In genomic region chr8:34614031-34614526, GRCm38 (mm10) we compare ENCODE assay signal across 12 mouse cellular contexts.
DNase-seq lines count a peak whose midpoint lies in the region; ATAC-seq and TF ChIP-seq lines count a peak whose summit lies in the region.
"Had no signal": no experiment of that assay in that cellular context is flagged by ENCODE, and none has a peak within 500 bp of the region (broad histone marks: within the 10 kb centered on the region; RNA-seq: fewer than 3 reads in every experiment).

No protein-coding gene starts in this region.

- peaks cover 6% of the 10 kb centered on the region; the same call in 1 of the 2 replicates for H3K4me1 ChIP-seq in forebrain, embryonic 15.5 days
- peaks cover 4% of the 10 kb centered on the region; the same call in 1 of the 2 replicates for H3K4me1 ChIP-seq in forebrain, embryonic 12.5 days
- H3K4me1 ChIP-seq in thymus, adult 2 months (replicated peaks; ENCODE audit: control insufficient read depth, insufficient read depth, low read length) = peaks cover 26% of the 10 kb centered on the region

- WGBS in forebrain, embryonic 15.5 days = 51% methylated on average over 10 of the region's 10 CpGs
- WGBS in forebrain, embryonic 12.5 days = 67% methylated on average over 10 of the region's 10 CpGs
- 61% methylated on average over 10 of the region's 10 CpGs for WGBS in thymus, adult 2 months

- ATAC-seq in forebrain, embryonic 15.5 days (replicated peaks) = 0 out of 2 replicates have a peak, but pooled peaks have one; percentile 32
- no peak for ATAC-seq in forebrain, embryonic 12.5 days (ENCODE audit: low FRiP score)

- no peaks in the 10 kb centered on the region for H3K27me3 ChIP-seq in forebrain, embryonic 15.5 days
- no peaks in the 10 kb centered on the region; the same call in 1 of the 2 replicates for H3K27me3 ChIP-seq in forebrain, embryonic 12.5 days
- no peaks in the 10 kb centered on the region for H3K27me3 ChIP-seq in thymus, adult 2 months (ENCODE audit: control insufficient read depth, insufficient read depth, low read length)
- H3K27me3 ChIP-seq: embryonic facial prominence, embryonic 13.5 days had no signal

- H3K4me3 ChIP-seq in forebrain, embryonic 15.5 days = no peak overlapping the region
- H3K4me3 ChIP-seq in forebrain, embryonic 12.5 days (replicated peaks) = no peak overlapping the region
- no peak overlapping the region for H3K4me3 ChIP-seq in thymus, adult 2 months (ENCODE audit: control insufficient read depth, insufficient read depth, low read length)
- H3K4me3 ChIP-seq: embryonic facial prominence, embryonic 13.5 days; left cerebral cortex, adult 2 months had no signal

- TF ChIP-seq POLR2A in thymus, adult 2 months (IDR thresholded peaks at IDR 0.05; ENCODE audit: control insufficient read depth, extremely low read depth, insufficient read depth, low read length, poor library complexity) = no peak

- no peaks in the 10 kb centered on the region for H3K9me3 ChIP-seq in forebrain, embryonic 15.5 days
- H3K9me3 ChIP-seq in forebrain, embryonic 12.5 days = no peaks in the 10 kb centered on the region
- H3K9me3 ChIP-seq: embryonic facial prominence, embryonic 13.5 days had no signal

- H3K9ac ChIP-seq in forebrain, embryonic 15.5 days (replicated peaks) = no peak overlapping the region
- H3K9ac ChIP-seq in forebrain, embryonic 12.5 days = no peak overlapping the region
- H3K9ac ChIP-seq: embryonic facial prominence, embryonic 13.5 days; lung, embryonic 14.5 days had no signal

- no peak overlapping the region for H3K27ac ChIP-seq in forebrain, embryonic 15.5 days (replicated peaks)
- H3K27ac ChIP-seq in forebrain, embryonic 12.5 days = no peak overlapping the region
- H3K27ac ChIP-seq in thymus, adult 2 months (ENCODE audit: control insufficient read depth, insufficient read depth, low read length) = peak overlapping the region; percentile 91
- H3K27ac ChIP-seq: embryonic facial prominence, embryonic 13.5 days; left cerebral cortex, adult 2 months had no signal

- TF ChIP-seq CTCF in thymus, adult 2 months (IDR thresholded peaks at IDR 0.05; ENCODE audit: borderline replicate concordance, control insufficient read depth, extremely low read depth, insufficient read depth, low read length, poor library complexity) = no peak

- H3K4me2 ChIP-seq in forebrain, embryonic 15.5 days (replicated peaks) = no peak overlapping the region
- no peak overlapping the region for H3K4me2 ChIP-seq in forebrain, embryonic 12.5 days
- H3K4me2 ChIP-seq: embryonic facial prominence, embryonic 13.5 days; lung, embryonic 14.5 days had no signal

- H3K36me3 ChIP-seq in forebrain, embryonic 15.5 days = no peaks in the 10 kb centered on the region
- H3K36me3 ChIP-seq in forebrain, embryonic 12.5 days (replicated peaks) = no peaks in the 10 kb centered on the region
- no peaks in the 10 kb centered on the region for H3K36me3 ChIP-seq in thymus, adult 2 months (ENCODE audit: control insufficient read depth, insufficient read depth, low read length)
- H3K36me3 ChIP-seq: embryonic facial prominence, embryonic 13.5 days had no signal

- no peak for DNase-seq in thymus, adult 2 months
- DNase-seq in thymus, adult 18-20 months = no peak
- DNase-seq in lung, adult 18-20 months = peak; percentile 37 to 68
- no peak for DNase-seq in gastrocnemius, postnatal 10 days
- no peak for DNase-seq in adrenal gland, adult 18-20 months (ENCODE audit: low spot score in 2 of 2)
- DNase-seq in layer of hippocampus, adult 9-11 months = no peak
- DNase-seq: adrenal gland, postnatal 36 days; lung, embryonic 14.5 days had no signal

Comparison
In these comparisons a context has a peak if more than half of its experiments do, and no peak if none do; other contexts are left out.
1. DNase-seq: peak in lung, adult 18-20 months (2 of 2); none in thymus, adult 2 months (single experiment), thymus, adult 18-20 months (0 of 2), gastrocnemius, postnatal 10 days (single experiment), adrenal gland, adult 18-20 months (0 of 2) and layer of hippocampus, adult 9-11 months (single experiment).